Mouse (Mus musculus) cerebellum, adult 8-10 months (tissue): ENCODE measurements around the gene Zfp316.

Experiments
- DNase-seq: peaks from one replicate; pipeline ENCODE4 v3.0.0; 2022

Gene Zfp316

GRCm38 (mm10) chr5:143213832-143214231 is 56.0 kb downstream of the Zfp316 start:
- no peak for DNase-seq

DNA sequence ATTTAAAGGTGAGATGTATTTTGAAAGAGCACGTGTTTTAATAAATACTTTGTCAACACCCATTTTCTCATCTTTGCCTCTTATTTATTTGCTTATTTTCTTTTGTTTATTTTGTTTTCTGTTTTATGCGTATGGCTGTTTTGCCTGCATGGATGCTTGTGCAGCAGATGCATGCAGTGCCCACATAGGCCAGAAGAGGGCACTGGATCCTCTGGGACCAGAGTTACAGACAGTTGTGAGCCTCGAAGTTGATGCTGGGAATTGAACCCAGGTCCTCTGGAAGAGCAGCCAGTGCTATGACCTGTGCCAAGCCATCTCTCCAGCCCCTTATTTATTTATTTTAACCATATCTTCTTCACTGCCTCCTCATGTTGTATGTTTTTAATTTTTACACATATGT is 64.8 kb downstream of the Zfp316 start:
- no peak for DNase-seq
